Mouse (Mus musculus) intestine, postnatal 0 days (tissue): ENCODE results near the gene Supt20. TPM values are rescaled to one million over a fixed set of nuclear protein-coding genes. Genes with fewer than 3 reads are reported as not detected.
A peak's percentile ranks its signal among the peaks of the same experiment; 100 is the strongest.

Source experiments
- ATAC-seq: fragments of 200-750 bp; cut with Nextera tagmentation; 2 replicates; pipeline ENCODE4 v1.8.0; 2017; ENCODE audit warnings: mild to moderate bottlenecking, moderate TSS enrichment, moderate library complexity
- H3K27ac ChIP-seq: fragments of 300-500 bp; sonication (generic); 2 replicates; pipeline ENCODE4 v1.5.1; 2014; ENCODE audit warnings: mild to moderate bottlenecking, low read depth, low read length, moderate library complexity
- H3K27me3 ChIP-seq: fragments of 300-500 bp; sonication (generic); replicated peaks from 2 replicates; pipeline ENCODE4 v1.6.1; 2014; ENCODE audit warnings: low read length, mixed read lengths; ENCODE audit not compliant: control insufficient read depth, insufficient read depth
- H3K36me3 ChIP-seq: fragments of 300-500 bp; sonication (generic); 2 replicates; pipeline ENCODE4 v1.6.1; 2014; ENCODE audit warnings: mild to moderate bottlenecking, moderate library complexity; ENCODE audit not compliant: control insufficient read depth, insufficient read depth
- H3K4me1 ChIP-seq: fragments of 300-500 bp; sonication (generic); replicated peaks from 2 replicates; pipeline ENCODE4 v1.6.1; 2014; ENCODE audit warnings: antibody characterized with exemption, low read length, mixed read lengths; ENCODE audit not compliant: control insufficient read depth, insufficient read depth
- H3K4me2 ChIP-seq: fragments of 300-500 bp; sonication (generic); replicated peaks from 2 replicates; pipeline ENCODE4 v1.6.1; 2014; ENCODE audit warnings: low read depth, mild to moderate bottlenecking, moderate library complexity
- H3K4me3 ChIP-seq: fragments of 300-500 bp; sonication (generic); 2 replicates; pipeline ENCODE4 v1.5.1; 2014; ENCODE audit warnings: low read depth, low read length
- H3K9ac ChIP-seq: fragments of 300-500 bp; sonication (generic); 2 replicates; pipeline ENCODE4 v1.6.1; 2014; ENCODE audit warnings: mild to moderate bottlenecking, low read depth, low read length
- H3K9me3 ChIP-seq: fragments of 300-500 bp; sonication (generic); 2 replicates; pipeline ENCODE4 v1.6.1; 2016; ENCODE audit warnings: mixed run types; ENCODE audit not compliant: control insufficient read depth
- CTCF ChIP-seq: sonication (generic); IDR thresholded peaks from 2 replicates; pipeline ENCODE4 v1.5.1; 2016; ENCODE audit warnings: low read depth, mild to moderate bottlenecking, control low read depth, antibody characterized with exemption, moderate library complexity
- WGBS: fragments of 180-500 bp; shearing (Covaris S2); extraction: QIAGEN DNeasy Blood & Tissue Kit; methylation state at CpG from one replicate; pipeline ENCODE4 v1.1.7; 2014; 5-methylcytosine and 5-hydroxymethylcytosine counted together
- polyA plus RNA-seq: library from polyadenylated mRNA; unstranded; fragments of >200 nt; fragmentation: Nextera tagmentation; extraction: Ambion mirVana; gene quantifications from 2 replicates; pipeline ENCODE4 v1.2.1, GENCODE M21; 2015

Gene Supt20
- 27.5 and 31.5 TPM in 2 replicates for polyA plus RNA-seq

DNA sequence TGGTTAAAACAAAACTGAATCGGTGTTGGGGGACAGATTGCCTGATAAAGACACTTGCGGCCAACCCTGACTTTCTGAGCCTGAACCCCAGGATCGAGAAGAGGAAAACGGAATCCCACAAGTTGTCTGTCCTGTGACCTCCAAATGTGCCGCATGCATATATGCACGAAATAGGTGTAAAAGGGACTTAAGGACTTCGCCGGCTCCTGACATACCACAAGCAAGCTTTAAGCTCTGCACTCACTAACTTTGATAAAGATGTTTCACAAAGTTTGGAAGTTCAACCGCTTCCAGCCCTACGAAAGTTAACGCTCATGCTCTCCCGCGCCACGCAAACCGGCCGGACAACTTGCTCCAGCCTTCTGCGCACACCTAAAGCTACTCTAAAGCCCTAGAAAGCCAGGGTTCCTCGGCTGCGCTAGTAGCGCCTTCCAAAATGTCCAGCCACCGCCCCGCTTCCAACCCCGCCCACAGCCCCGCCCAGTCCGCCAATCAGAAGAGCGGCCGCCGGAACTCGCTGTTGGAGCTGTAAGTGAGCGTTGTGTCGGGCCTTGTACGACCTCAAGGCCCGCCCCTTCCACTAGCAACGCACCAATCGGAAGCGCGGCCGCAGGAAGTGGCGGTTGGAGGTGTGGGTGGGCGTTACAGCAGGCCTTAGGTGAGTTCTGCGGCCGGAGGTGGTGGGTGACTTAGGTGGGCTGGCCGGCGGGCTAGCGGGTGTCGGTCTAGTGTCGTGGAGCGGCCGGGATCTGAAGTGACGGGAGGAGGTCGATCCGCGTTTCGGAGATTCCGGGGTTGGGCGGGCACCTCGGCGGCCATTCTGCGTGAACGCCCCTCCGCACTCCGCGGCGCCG, at the start of gene Supt20:
Supt20 (plus strand) TSS at position 606 of the 854 bp plus-strand sequence.
- Histone ChIP-seq H3K9me3 (no peaks in the 10 kb centered on the region), H3K27me3 (no peaks in the 10 kb centered on the region), H3K4me3 (peak within 1 kb of the TSS; percentile 76), H3K4me2 (peak within 1 kb of the TSS; percentile 86), H3K27ac (peak within 1 kb of the TSS; percentile 86), H3K9ac (peak within 1 kb of the TSS; percentile 59), H3K4me1 (no peaks in the 10 kb centered on the region), H3K36me3 (peaks cover 19% of the 10 kb centered on the region)
- peak; percentile 99 for ATAC-seq
- under 1% methylated on average over 64 of the region's 65 CpGs for WGBS
- TF ChIP-seq CTCF: no peak

DNA sequence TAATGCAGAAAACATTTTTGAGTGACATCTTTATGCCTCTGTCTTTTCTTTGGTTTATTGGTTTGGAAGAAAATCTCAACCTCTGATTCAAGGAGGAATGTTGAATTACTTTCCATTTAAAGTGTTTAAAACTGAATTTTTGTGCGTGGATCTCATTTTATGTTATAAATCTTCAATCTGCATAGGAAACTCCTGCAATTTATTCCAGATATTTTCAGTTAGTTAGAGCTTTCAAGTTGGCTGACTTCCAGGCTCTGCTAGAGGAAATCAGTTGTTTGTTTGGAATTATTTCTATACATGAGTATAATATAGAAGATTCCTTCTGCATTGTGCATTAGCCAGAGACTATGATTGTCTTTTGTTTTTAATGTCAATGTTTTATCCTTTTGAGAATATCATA, 49.8 kb upstream of the Supt20 start:
- ATAC-seq: no peak
- H3K27me3 ChIP-seq: no peaks in the 10 kb centered on the region
- WGBS: 79% methylated on average over 1 of the region's 1 CpGs

DNA sequence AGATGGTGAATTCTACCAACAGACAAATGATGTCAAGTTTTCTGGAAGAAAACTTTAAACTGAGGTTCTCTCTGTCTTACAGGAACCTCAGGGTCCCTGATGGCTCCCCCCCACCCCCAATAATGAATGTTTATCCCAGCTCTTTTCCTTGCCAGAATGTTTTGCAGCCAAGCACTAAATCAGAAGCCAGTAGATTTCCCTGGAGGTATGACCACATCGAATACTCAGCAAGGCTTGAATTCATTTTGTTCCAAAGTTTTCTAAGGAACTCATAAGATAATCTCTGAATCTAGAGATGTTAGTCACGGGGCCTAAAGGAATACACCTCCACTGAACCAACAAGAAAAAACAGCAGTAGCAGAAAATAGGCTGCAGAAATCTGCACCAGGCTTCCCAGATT, 45.0 kb upstream of the Supt20 start:
- no peak overlapping the region for H3K4me2 ChIP-seq
- no peaks in the 10 kb centered on the region for H3K36me3 ChIP-seq
- H3K27me3 ChIP-seq: no peaks in the 10 kb centered on the region
- H3K9me3 ChIP-seq: no peaks in the 10 kb centered on the region
- WGBS: 61% methylated on average over 2 of the region's 2 CpGs
- no peaks in the 10 kb centered on the region for H3K4me1 ChIP-seq
- no peak overlapping the region for H3K4me3 ChIP-seq
- H3K27ac ChIP-seq: no peak overlapping the region
- H3K9ac ChIP-seq: no peak overlapping the region
- no peak for TF ChIP-seq CTCF
- ATAC-seq: no peak

More for the DNA sequence above, 49.8 kb upstream of the Supt20 start:
- TF ChIP-seq CTCF: no peak
- H3K4me2 ChIP-seq: no peak overlapping the region
- H3K36me3 ChIP-seq: no peaks in the 10 kb centered on the region
- no peak overlapping the region for H3K4me3 ChIP-seq
- no peak overlapping the region for H3K27ac ChIP-seq
- H3K9me3 ChIP-seq: no peaks in the 10 kb centered on the region
- H3K9ac ChIP-seq: no peak overlapping the region
- H3K4me1 ChIP-seq: no peaks in the 10 kb centered on the region

DNA sequence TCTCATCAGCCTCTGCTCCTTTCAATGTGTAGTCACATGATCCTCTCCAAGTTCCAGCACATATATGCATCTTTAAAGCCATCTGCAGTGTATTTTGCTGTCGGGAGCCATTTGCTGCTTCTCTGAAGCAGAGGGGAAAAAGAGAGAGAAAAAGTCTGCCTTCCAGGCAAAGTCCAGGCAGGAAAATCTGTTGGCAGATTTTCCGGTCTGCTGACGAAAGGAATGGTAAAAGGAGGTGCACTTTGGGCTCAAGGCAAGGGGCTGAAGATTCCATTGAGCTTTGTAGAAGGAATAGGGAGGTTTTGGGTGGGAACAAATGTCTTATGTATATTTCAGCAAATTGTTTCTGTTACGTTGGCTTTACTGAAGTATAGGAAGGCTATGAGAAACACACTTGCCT, 41.0 kb upstream of the Supt20 start:
- Histone ChIP-seq H3K9me3 (no peaks in the 10 kb centered on the region), H3K27ac (no peak overlapping the region), H3K36me3 (no peaks in the 10 kb centered on the region), H3K27me3 (no peaks in the 10 kb centered on the region), H3K4me2 (no peak overlapping the region), H3K4me3 (no peak overlapping the region), H3K9ac (no peak overlapping the region), H3K4me1 (no peaks in the 10 kb centered on the region)
- 84% methylated on average over 4 of the region's 4 CpGs for WGBS
- TF ChIP-seq CTCF: no peak
- no peak for ATAC-seq

DNA sequence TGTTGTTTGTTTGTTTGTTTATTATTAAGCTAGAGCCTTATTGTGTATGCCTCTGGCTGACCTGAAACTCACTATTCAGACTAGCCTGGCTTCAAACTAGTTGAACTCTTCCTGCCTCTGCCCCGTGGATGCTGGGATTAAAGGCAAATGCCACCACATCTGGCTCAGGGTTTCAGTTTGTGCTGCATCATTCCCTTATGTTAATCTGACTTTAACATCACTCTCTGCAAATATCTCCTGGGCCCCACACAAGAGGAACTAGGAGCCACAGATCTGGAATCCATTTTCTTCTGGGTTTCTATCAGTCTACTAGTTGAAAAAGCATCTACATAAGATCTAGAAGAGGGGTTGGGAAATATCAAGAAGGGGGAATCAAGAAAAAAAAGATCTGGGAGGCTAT, 38.4 kb upstream of the Supt20 start:
- Histone ChIP-seq H3K27ac (no peak overlapping the region), H3K27me3 (no peaks in the 10 kb centered on the region), H3K4me2 (no peak overlapping the region), H3K9ac (no peak overlapping the region), H3K9me3 (no peaks in the 10 kb centered on the region), H3K36me3 (no peaks in the 10 kb centered on the region), H3K4me3 (no peak overlapping the region), H3K4me1 (no peaks in the 10 kb centered on the region)
- 89% methylated on average over 1 of the region's 1 CpGs for WGBS
- ATAC-seq: no peak
- TF ChIP-seq CTCF: no peak

DNA sequence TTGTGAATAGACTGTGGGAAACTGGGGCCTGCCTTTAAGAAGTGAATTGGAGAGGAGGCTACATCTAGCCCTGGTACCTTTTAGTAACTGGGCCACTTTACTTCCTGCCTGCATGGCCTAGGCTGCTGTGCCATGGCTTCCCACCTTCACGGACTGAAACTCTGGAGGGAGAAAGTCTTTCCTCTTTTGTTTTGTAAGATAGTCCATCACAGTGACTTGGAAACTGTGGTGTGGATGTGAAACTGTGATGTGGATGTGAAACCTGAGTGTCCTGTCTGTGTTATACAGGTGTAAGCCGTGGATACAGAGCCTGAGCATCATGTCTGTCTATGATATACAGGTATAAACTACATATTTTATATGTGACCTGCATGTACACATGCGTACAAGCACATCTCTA, 35.5 kb upstream of the Supt20 start:
- no peak overlapping the region for H3K27ac ChIP-seq
- ATAC-seq: no peak
- 85% methylated on average over 3 of the region's 3 CpGs for WGBS
- TF ChIP-seq CTCF: no peak
- H3K4me2 ChIP-seq: no peak overlapping the region
- H3K4me3 ChIP-seq: no peak overlapping the region
- no peaks in the 10 kb centered on the region for H3K36me3 ChIP-seq
- H3K9me3 ChIP-seq: no peaks in the 10 kb centered on the region
- H3K4me1 ChIP-seq: no peaks in the 10 kb centered on the region
- H3K27me3 ChIP-seq: no peaks in the 10 kb centered on the region
- H3K9ac ChIP-seq: no peak overlapping the region
